Mouse (Mus musculus) CH12.LX (cell line): ENCODE measurements around the gene Pskh1. TPM values are rescaled to one million over a fixed set of nuclear protein-coding genes. Genes with fewer than 3 reads are reported as not detected.

Experiments
- DNase-seq: peaks from one replicate; pipeline ENCODE4 v3.0.0-alpha.2; 2013; ENCODE audit errors: extremely low read depth
- H3K27ac ChIP-seq: 2 replicates; pipeline ENCODE4 v1.5.1; 2012; ENCODE audit warnings: low read depth, mild to moderate bottlenecking, control low read depth, moderate library complexity; ENCODE audit not compliant: insufficient read depth
- H3K27me3 ChIP-seq: replicated peaks from 2 replicates; pipeline ENCODE3; 2012; ENCODE audit warnings: inconsistent platforms
- H3K36me3 ChIP-seq, 2 experiments: replicated peaks in 1 of 2; 2 replicates each; pipeline versions ENCODE3 to v1.6.1; 2012; ENCODE audit warnings: inconsistent platforms in 1 of 2, low read length in 1 of 2, mild to moderate bottlenecking in 1 of 2, mixed read lengths in 1 of 2, moderate library complexity in 1 of 2; ENCODE audit not compliant: control insufficient read depth in 1 of 2, insufficient read depth in 1 of 2
- H3K4me1 ChIP-seq, 2 experiments: 2 replicates each; pipeline ENCODE4 v1.6.1; 2012; ENCODE audit warnings: inconsistent platforms in 1 of 2, moderate library complexity in 1 of 2; ENCODE audit not compliant: insufficient read depth in 2 of 2, control insufficient read depth in 1 of 2
- H3K4me2 ChIP-seq: 2 replicates; pipeline ENCODE4 v1.6.1; 2012; ENCODE audit warnings: low read depth, mild to moderate bottlenecking, control low read depth; ENCODE audit not compliant: poor library complexity, insufficient read depth, severe bottlenecking
- H3K4me3 ChIP-seq, 3 experiments: fragments of 150-350 bp in 1 of 3; sonication (generic) in 1 of 3; replicated peaks in 1 of 3; 2 replicates each; pipeline versions ENCODE3 to v1.5.1; 2011 to 2012; ENCODE audit warnings: low read depth in 2 of 3, low read length in 2 of 3, mild to moderate bottlenecking in 2 of 3, moderate library complexity in 2 of 3, control low read depth in 1 of 3, improper control_type of control experiment in 1 of 3, inconsistent platforms in 1 of 3, mixed read lengths in 1 of 3; ENCODE audit not compliant: poor library complexity in 1 of 3
- H3K79me2 ChIP-seq: replicated peaks from 2 replicates; pipeline ENCODE4 v1.6.1; 2012; ENCODE audit warnings: mild to moderate bottlenecking, moderate library complexity; ENCODE audit not compliant: control insufficient read depth, poor library complexity, insufficient read depth, severe bottlenecking; ENCODE audit errors: extremely low read depth
- H3K9ac ChIP-seq: 2 replicates; pipeline ENCODE4 v1.6.1; 2012; ENCODE audit warnings: low read depth, mild to moderate bottlenecking, control low read depth, moderate library complexity; ENCODE audit not compliant: insufficient read depth
- H3K9me3 ChIP-seq: replicated peaks from 2 replicates; pipeline ENCODE3; 2012; ENCODE audit warnings: low read length, inconsistent platforms, mixed read lengths
- CHD2 ChIP-seq: IDR thresholded peaks from 2 replicates; pipeline ENCODE4 v1.6.1; 2011; ENCODE audit warnings: low read length, improper control_type of control experiment
- CTCF ChIP-seq, 2 experiments: IDR thresholded peaks in 1 of 2; conservative IDR thresholded peaks in 1 of 2; 2 replicates each; pipeline ENCODE4 v1.5.1; 2011 to 2012; ENCODE audit warnings: low read depth in 2 of 2, low read length in 2 of 2, improper control_type of control experiment in 1 of 2, inconsistent platforms in 1 of 2, mild to moderate bottlenecking in 1 of 2, moderate library complexity in 1 of 2
- E2F4 ChIP-seq: IDR thresholded peaks from 2 replicates; pipeline ENCODE4 v1.6.1; 2011; ENCODE audit warnings: low read depth, low read length, improper control_type of control experiment; ENCODE audit not compliant: insufficient replicate concordance
- ELF1 ChIP-seq: IDR thresholded peaks from 2 replicates; pipeline ENCODE4 v1.6.1; 2014; ENCODE audit warnings: low read depth, mild to moderate bottlenecking, inconsistent platforms, low read length, improper control_type of control experiment
- ETS1 ChIP-seq: conservative IDR thresholded peaks from 2 replicates; pipeline ENCODE4 v1.6.1; 2012; ENCODE audit warnings: low read depth, mild to moderate bottlenecking, inconsistent platforms, low read length, improper control_type of control experiment, moderate library complexity
- GABPA ChIP-seq: IDR thresholded peaks from 2 replicates; pipeline ENCODE4 v1.6.1; 2012; ENCODE audit warnings: low read depth, low read length, improper control_type of control experiment, inconsistent platforms; ENCODE audit not compliant: insufficient replicate concordance
- IRF4 ChIP-seq: IDR thresholded peaks from 2 replicates; pipeline ENCODE4 v1.6.1; 2014; ENCODE audit warnings: low read depth, mild to moderate bottlenecking, inconsistent platforms, low read length, improper control_type of control experiment
- JUND ChIP-seq: conservative IDR thresholded peaks from 2 replicates; pipeline ENCODE4 v1.6.1; 2011; ENCODE audit warnings: low read depth, low read length, improper control_type of control experiment
- MAFK ChIP-seq: IDR thresholded peaks from 2 replicates; pipeline ENCODE4 v1.6.1; 2011; ENCODE audit warnings: low read length, improper control_type of control experiment; ENCODE audit not compliant: insufficient replicate concordance
- MAX ChIP-seq: IDR thresholded peaks from 2 replicates; pipeline ENCODE4 v1.6.1; 2011; ENCODE audit warnings: low read length, improper control_type of control experiment
- MYC ChIP-seq: IDR thresholded peaks from 2 replicates; pipeline ENCODE4 v1.6.1; 2011; ENCODE audit warnings: low read depth, mild to moderate bottlenecking, improper control_type of control experiment, low read length
- POLR2AphosphoS2 ChIP-seq: IDR thresholded peaks from 2 replicates; pipeline ENCODE4 v1.6.1; 2011; ENCODE audit warnings: low read depth, low read length, improper control_type of control experiment
- RAD21 ChIP-seq: IDR thresholded peaks from 2 replicates; pipeline ENCODE4 v1.6.1; 2011; ENCODE audit warnings: low read depth, mild to moderate bottlenecking, low read length, improper control_type of control experiment, moderate library complexity
- RCOR1 ChIP-seq: conservative IDR thresholded peaks from 2 replicates; pipeline ENCODE4 v1.6.1; 2012; ENCODE audit warnings: low read depth, mild to moderate bottlenecking, inconsistent platforms, low read length, improper control_type of control experiment
- SMC3 ChIP-seq: IDR thresholded peaks from 2 replicates; pipeline ENCODE4 v1.6.1; 2011; ENCODE audit warnings: low read depth, low read length, improper control_type of control experiment
- USF2 ChIP-seq: conservative IDR thresholded peaks from 2 replicates; pipeline ENCODE4 v1.6.1; 2011; ENCODE audit warnings: low read depth, low read length, improper control_type of control experiment
- dilution Hi-C: fragments of 300-500 bp; cut with MboI; formaldehyde crosslinking; loops from 2 replicates; pipeline ENCODE4 v1.14.3; 2020; ENCODE audit warnings: low sequenced_read_pairs; ENCODE audit not compliant: extremely low pct_unique_long_range_greater_than_20kb, extremely low pct_ligation_motif_present
- in situ Hi-C: fragments of 300-500 bp; cut with MboI; formaldehyde crosslinking; loops from 3 replicates; pipeline ENCODE4 v1.14.3; 2019; ENCODE audit warnings: low sequenced_read_pairs, low pct_ligation_motif_present, low pct_unique_long_range_greater_than_20kb, mixed read lengths
- polyA plus RNA-seq: library from polyadenylated mRNA; unstranded; fragments of >175 nt; gene quantifications from 2 replicates; pipeline ENCODE4 v1.2.1, GENCODE M21; 2012; ENCODE audit warnings: low read depth; ENCODE audit not compliant: insufficient read length
- total RNA-seq, 2 experiments: library from RNA; depleted of rRNA; stranded (reverse); fragments of 300-350 nt in 1 of 2; fragments of >200 nt in 1 of 2; gene quantifications; 2 replicates each; pipeline ENCODE4 v1.2.3; 2012 to 2014

Gene Pskh1
- total and polyA plus RNA-seq, 3 experiments: 11.0 to 12.9 (median 12.3) TPM

GRCm38 (mm10) chr8:105892432-105892831, 7.8 kb upstream of the Pskh1 start:
- peaks cover 62 to 87% of the 10 kb centered on the region in 2 experiments for H3K36me3 ChIP-seq
- H3K27me3 ChIP-seq: no peaks in the 10 kb centered on the region
- TF ChIP-seq RCOR1 (no peak), RAD21 (peak; percentile 41), SMC3 (peak; percentile 59), GABPA (no peak), CTCF (conservative IDR thresholded peaks at IDR 0.05 in 1 of 2, IDR thresholded peaks at IDR 0.05 in 1 of 2; ENCODE audit: low read depth in 2 of 2, low read length in 2 of 2) (peak; percentile 34 to 63; a peak in 3 of 4 replicates), ELF1 (no peak)
- dilution Hi-C loops (no loop called here), in situ Hi-C loops (loop anchor here (5.0 kb wide), 1 partner anchor 45 kb away; the partner anchor contains the start of gene Psmb10)
- DNase-seq: peak; percentile 29
- H3K9me3 ChIP-seq: no peaks in the 10 kb centered on the region
- H3K4me3 ChIP-seq: no peak overlapping the region
- no peaks in the 10 kb centered on the region for H3K79me2 ChIP-seq
- no peak overlapping the region for H3K4me2 ChIP-seq
- no peaks in the 10 kb centered on the region for H3K4me1 ChIP-seq
- H3K27ac ChIP-seq: no peak overlapping the region
- H3K9ac ChIP-seq: no peak overlapping the region

GRCm38 (mm10) chr8:105893339-105893738, 6.9 kb upstream of the Pskh1 start, which contains the start of gene Nrn1l:
Gene Nrn1l, plus strand, starts transcription at chr8:105893567.
- dilution Hi-C loops: no loop called here
- Histone ChIP-seq H3K36me3 (peaks cover 53 to 78% of the 10 kb centered on the region in 2 experiments), H3K79me2 (no peaks in the 10 kb centered on the region), H3K9me3 (no peaks in the 10 kb centered on the region), H3K4me3 (no peak within 1 kb of the TSS), H3K27me3 (no peaks in the 10 kb centered on the region), H3K27ac (no peak within 1 kb of the TSS), H3K4me1 (no peaks in the 10 kb centered on the region), H3K9ac (no peak within 1 kb of the TSS), H3K4me2 (no peak within 1 kb of the TSS)
- no peak for TF ChIP-seq CHD2
- TF ChIP-seq MYC: no peak
- no peak for TF ChIP-seq POLR2AphosphoS2
- no peak for TF ChIP-seq MAX
- TF ChIP-seq JUND: no peak
- no peak for TF ChIP-seq USF2
- no peak for TF ChIP-seq IRF4
- TF ChIP-seq ELF1: no peak
- TF ChIP-seq GABPA: no peak
- no peak for TF ChIP-seq E2F4
- TF ChIP-seq MAFK: no peak
- no peak for TF ChIP-seq ETS1
- no peak for TF ChIP-seq SMC3
- peak; percentile 36 for DNase-seq
- in situ Hi-C loops: loop anchor here (5.0 kb wide), 1 partner anchor 44 kb away; the partner anchor contains the start of gene Psmb10
